Mouse (Mus musculus) CH12.LX (cell line): ENCODE results near the gene Lrguk.

Experiments
- CTCF ChIP-seq, 2 experiments: IDR thresholded peaks in 1 of 2; conservative IDR thresholded peaks in 1 of 2; 2 replicates each; pipeline ENCODE4 v1.5.1; 2011 to 2012; ENCODE audit warnings: low read depth in 2 of 2, low read length in 2 of 2, improper control_type of control experiment in 1 of 2, inconsistent platforms in 1 of 2, mild to moderate bottlenecking in 1 of 2, moderate library complexity in 1 of 2
- EP300 ChIP-seq: IDR thresholded peaks from 2 replicates; pipeline ENCODE4 v1.6.1; 2011; ENCODE audit warnings: low read length, improper control_type of control experiment
- JUND ChIP-seq: conservative IDR thresholded peaks from 2 replicates; pipeline ENCODE4 v1.6.1; 2011; ENCODE audit warnings: low read depth, low read length, improper control_type of control experiment
- NELFE ChIP-seq: IDR thresholded peaks from 2 replicates; pipeline ENCODE4 v1.6.1; 2011; ENCODE audit warnings: low read depth, low read length, improper control_type of control experiment
- RAD21 ChIP-seq: IDR thresholded peaks from 2 replicates; pipeline ENCODE4 v1.6.1; 2011; ENCODE audit warnings: low read depth, mild to moderate bottlenecking, low read length, improper control_type of control experiment, moderate library complexity
- SMC3 ChIP-seq: IDR thresholded peaks from 2 replicates; pipeline ENCODE4 v1.6.1; 2011; ENCODE audit warnings: low read depth, low read length, improper control_type of control experiment
- ZNF384 ChIP-seq: IDR thresholded peaks from 2 replicates; pipeline ENCODE4 v1.6.1; 2012; ENCODE audit warnings: low read depth, low read length, improper control_type of control experiment, inconsistent platforms

GRCm38 (mm10) chr6:34124401-34124800 lies 95.2 kb downstream of the Lrguk start:
- TF ChIP-seq JUND: no peak
- no peak for TF ChIP-seq ZNF384
- TF ChIP-seq NELFE: no peak
- no peak for TF ChIP-seq CTCF (conservative IDR thresholded peaks at IDR 0.05 in 1 of 2, IDR thresholded peaks at IDR 0.05 in 1 of 2; ENCODE audit: low read depth in 2 of 2, low read length in 2 of 2)
- no peak for TF ChIP-seq EP300
- no peak for TF ChIP-seq RAD21
- no peak for TF ChIP-seq SMC3
